Mouse (Mus musculus): ENCODE measurements around the gene Sorcs1.

- TF ChIP-seq GATA1 (IDR thresholded peaks at IDR 0.05; ENCODE audit: low read length) (no peak), TAL1 (IDR thresholded peaks at IDR 0.05; ENCODE audit: low read length) (no peak)
These were observed 38.0 kb downstream of the Sorcs1 start for GRCm38 (mm10) chr19:50640251-50641032.

Data from erythroblast, embryonic 14.5 days (primary cell).